Mouse (Mus musculus) NIH3T3 (cell line): ENCODE measurements around the gene Fam57b.

Experiments
- DNase-seq: peaks from one replicate; pipeline ENCODE4 v3.0.0-alpha.2; 2012; ENCODE audit warnings: low read depth

Fam57b gene

GRCm38 (mm10) chr7:126825952-126826351 is 28.5 kb downstream of the Fam57b start:
- DNase-seq: no peak

GRCm38 (mm10) chr7:126831539-126831938 is 34.1 kb downstream of the Fam57b start, which contains the start of gene 4930451I11Rik:
Gene 4930451I11Rik, minus strand, starts transcription at chr7:126831639.
- no peak for DNase-seq

DNA sequence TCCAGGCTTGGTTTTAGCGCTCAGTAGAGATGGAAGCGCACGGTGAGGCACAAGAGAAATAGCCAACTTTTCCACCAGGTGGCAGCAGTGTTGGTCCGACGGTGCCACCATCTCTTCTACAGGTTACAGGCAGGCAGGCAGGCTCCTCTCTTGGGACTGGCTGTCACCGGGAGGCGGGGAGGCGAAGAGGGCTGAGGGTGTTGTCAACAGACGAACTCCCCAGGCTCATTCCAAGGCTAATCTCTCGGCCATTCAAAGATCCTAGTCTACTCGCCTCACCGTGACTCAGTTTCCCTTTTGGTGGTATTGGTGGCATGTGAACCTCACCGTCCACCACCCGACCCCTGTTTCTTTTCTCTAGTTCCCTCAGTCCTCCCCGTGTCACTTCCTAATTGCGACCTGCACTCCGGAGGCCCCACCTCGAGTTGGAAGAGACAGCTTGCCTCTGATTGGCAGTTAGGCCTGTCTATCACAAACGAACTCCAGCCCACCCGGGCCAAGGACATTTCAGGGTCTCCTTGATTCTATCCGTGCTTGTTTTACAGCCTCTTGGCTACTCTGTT is 34.6 kb downstream of the Fam57b start:
- DNase-seq: peak; percentile 78

GRCm38 (mm10) chr7:126833294-126833693 is 35.8 kb downstream of the Fam57b start:
- DNase-seq: no peak

- no peak for DNase-seq
Observed at GRCm38 (mm10) chr7:126843276-126843675, 45.8 kb downstream of the Fam57b start.

GRCm38 (mm10) chr7:126845516-126845915 is 48.0 kb downstream of the Fam57b start:
- no peak for DNase-seq

- DNase-seq: no peak
Observed at GRCm38 (mm10) chr7:126847116-126847420, 49.6 kb downstream of the Fam57b start, which contains the start of gene Doc2a. Gene Doc2a, plus strand, starts transcription at chr7:126847416.

- DNase-seq: no peak
Observed at GRCm38 (mm10) chr7:126847421-126848398, 50.2 kb downstream of the Fam57b start.

- DNase-seq: no peak
Observed at GRCm38 (mm10) chr7:126848794-126849193, 51.3 kb downstream of the Fam57b start.

GRCm38 (mm10) chr7:126850161-126850560 is 52.7 kb downstream of the Fam57b start:
- no peak for DNase-seq

DNA sequence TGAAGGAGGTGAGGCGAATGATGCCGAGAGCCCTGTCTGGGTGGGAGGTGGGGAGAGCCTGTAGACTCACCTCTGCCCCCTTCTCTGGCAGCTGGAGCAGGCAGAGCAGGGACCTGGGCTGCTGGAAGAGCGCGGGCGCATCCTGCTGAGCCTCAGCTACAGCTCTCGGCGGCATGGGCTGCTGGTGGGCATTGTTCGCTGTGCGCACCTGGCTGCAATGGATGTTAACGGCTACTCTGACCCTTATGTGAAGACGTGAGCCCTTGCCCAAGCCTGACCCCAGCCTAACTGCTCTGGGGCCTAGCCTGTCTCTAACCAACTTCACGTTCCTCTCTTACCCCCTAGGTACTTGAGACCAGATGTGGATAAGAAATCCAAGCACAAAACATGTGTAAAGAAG is 53.7 kb downstream of the Fam57b start:
- DNase-seq: no peak

- DNase-seq: no peak
Observed at GRCm38 (mm10) chr7:126853454-126853853, 56.0 kb downstream of the Fam57b start.

DNA sequence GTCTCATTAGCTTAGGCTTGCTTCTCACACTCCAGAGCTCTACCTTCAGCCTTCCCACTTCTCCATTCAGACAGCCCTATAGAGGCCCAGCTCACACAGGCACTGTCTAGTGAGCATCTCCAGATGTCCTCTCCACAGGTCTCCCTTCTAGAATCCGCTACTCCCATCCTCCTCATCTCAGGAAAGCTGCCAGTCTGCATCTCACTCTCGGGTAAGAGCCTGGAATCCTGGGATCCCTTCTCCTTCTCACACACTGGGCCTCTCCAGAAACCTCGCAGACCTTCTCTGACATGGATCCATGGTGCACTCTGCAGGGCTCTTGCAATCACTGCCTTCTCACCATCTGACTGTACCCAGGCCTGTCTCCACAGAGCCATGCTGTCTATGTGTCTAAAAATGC is 58.2 kb downstream of the Fam57b start:
- no peak for DNase-seq

DNA sequence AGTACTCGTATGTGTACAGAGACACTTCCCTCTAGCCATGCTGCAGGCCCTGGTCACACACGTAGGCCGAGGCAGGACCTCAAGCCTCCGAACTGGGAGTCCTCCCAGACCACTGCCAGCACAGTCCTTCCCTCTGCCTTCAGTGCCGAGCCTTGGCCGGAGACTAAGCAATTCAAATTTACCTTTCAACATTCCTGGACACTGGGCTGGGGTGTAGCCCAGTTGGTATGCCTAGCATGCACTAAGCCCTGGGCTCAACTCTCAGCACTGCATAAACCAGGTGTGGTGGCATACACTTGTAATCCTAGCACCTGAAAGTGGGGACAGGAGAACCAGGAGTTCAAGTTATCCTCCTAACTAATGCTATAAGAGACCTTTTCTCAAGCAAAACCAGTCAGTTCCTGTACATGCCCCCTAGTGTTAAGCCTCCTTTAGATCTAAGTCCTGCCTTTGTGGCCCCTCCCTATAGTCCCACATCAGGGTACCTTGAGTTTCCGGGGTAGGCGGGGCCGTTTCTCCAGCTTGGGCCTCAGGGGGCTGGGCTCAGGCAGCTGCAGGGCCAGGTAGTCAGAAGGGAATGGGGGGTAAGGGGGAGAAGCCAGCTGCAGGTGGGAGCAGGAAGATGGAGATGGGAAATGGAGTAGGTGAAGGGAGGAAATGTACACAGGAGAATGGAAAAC is 59.4 kb downstream of the Fam57b start:
- no peak for DNase-seq

DNA sequence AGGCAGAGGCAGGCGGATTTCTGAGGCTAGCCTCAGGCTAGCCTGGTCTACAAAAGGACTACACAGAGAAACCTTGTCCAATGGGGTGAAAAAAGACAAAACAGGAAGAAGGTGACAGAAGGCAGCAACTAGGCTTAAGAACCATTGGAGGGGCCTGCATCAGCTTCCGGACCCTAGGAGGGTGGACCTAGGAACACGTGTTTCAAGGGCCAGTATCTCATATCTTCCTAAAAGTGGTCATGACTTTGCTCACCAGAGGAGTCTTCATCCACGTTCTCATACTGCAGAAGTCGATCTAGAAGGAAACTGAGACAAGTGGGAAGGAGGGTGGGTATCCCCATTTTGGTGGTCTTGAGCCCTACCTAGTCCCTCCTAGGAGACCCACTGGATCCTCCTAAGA is 63.5 kb downstream of the Fam57b start:
- DNase-seq: no peak

GRCm38 (mm10) chr7:126861429-126862130 is 64.1 kb downstream of the Fam57b start, which contains the start of gene Hirip3:
Gene Hirip3, plus strand, starts transcription at chr7:126861972.
- peak; percentile 94 for DNase-seq

DNA sequence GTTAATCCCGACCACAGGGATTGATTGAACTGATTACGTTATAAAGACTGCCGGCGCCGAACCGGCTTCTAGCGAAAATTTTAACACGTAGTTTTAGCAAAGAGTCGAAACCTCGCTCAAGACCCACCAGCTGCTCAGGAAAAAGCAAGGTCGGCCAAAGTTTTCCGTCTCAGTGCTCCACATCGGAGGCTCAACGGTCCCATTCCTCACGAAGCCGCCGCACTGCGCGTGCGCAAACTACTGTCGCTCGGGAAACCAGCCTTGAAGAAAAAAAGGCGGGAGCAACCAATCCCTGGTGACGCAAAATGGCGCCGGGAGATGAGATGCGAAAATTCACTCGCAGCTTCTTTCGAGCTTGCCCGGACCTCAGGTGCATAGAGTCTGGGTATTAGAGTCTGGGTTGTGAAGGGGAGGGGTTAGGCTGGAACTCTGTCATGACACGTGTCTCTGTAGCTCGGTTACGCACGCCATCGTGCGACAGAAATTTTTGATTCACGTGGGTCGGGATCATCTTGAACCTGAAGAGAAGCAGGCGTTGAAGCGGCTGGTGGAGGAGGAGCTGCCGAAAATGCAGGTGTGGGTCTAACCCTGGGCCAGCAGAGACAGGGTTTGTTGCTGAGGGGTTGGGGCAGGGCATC is 64.8 kb downstream of the Fam57b start, which contains the start of gene Ino80e:
Ino80e (minus strand) TSS at position 231 of the 638 bp plus-strand sequence.
- DNase-seq: peak; percentile 95

GRCm38 (mm10) chr7:126863791-126864190 is 66.3 kb downstream of the Fam57b start:
- DNase-seq: no peak

- no peak for DNase-seq
Observed at GRCm38 (mm10) chr7:126867534-126867933, 70.1 kb downstream of the Fam57b start.

DNA sequence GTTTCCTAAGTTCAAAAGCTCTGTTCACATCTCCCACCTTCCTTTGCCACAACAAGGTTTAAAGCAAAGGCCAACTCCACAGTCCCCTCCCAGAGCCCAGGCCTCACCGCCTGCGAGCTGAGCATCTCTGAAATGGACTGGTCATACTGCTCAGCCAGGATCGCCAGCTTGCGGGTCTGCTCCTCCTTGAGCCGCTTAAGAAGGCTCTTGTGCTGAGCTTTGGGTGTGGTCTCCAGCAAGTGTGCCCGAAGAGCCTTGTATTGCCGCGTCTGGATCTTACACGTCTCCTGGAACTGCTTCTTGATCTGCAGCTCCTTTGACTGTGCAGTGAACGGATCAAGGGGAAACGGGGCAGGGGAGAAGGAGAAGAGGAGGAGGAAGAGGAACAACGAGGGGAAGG is 70.5 kb downstream of the Fam57b start:
- DNase-seq: no peak

- DNase-seq: no peak
Observed at GRCm38 (mm10) chr7:126869780-126870519, 72.5 kb downstream of the Fam57b start.
